Comparison of ENCODE assay signal across 8 mouse cellular contexts in genomic region chr9:32271896-32272444, GRCm38 (mm10).
A peak's percentile ranks its signal among the peaks of the same experiment; 100 is the strongest.
DNase-seq lines count a peak whose midpoint lies in the region; ATAC-seq and TF ChIP-seq lines count a peak whose summit lies in the region.

No protein-coding gene starts in this region.

- H3K9ac ChIP-seq in hindbrain, embryonic 13.5 days: no peak overlapping the region

- no peak for TF ChIP-seq POLR2A in bone marrow macrophage, adult 2 months (IDR thresholded peaks at IDR 0.05; ENCODE audit: borderline replicate concordance, low read depth, low read length)

- H3K4me2 ChIP-seq in hindbrain, embryonic 13.5 days: no peak overlapping the region

- H3K4me1 ChIP-seq in bone marrow macrophage, adult 2 months (ENCODE audit: control insufficient read depth, insufficient read depth, low read length): no peaks in the 10 kb centered on the region
- no peaks in the 10 kb centered on the region for H3K4me1 ChIP-seq in forebrain, embryonic 10.5 days
- H3K4me1 ChIP-seq in hindbrain, embryonic 13.5 days (replicated peaks): no peaks in the 10 kb centered on the region

- H3K27ac ChIP-seq in bone marrow macrophage, adult 2 months (ENCODE audit: insufficient read depth, low read depth, low read length): no peak overlapping the region
- no peak overlapping the region for H3K27ac ChIP-seq in forebrain, embryonic 10.5 days
- H3K27ac ChIP-seq in hindbrain, embryonic 13.5 days: no peak overlapping the region

- peak; percentile 13 for DNase-seq in MN1 (ENCODE audit: low spot score)
- peak; percentile 65 for DNase-seq in forebrain, embryonic 10.5 days (ENCODE audit: extremely low spot score, low spot score)
- DNase-seq in layer of hippocampus, postnatal 14 days (ENCODE audit: low spot score in 2 of 2): peak; percentile 64 to 88
- peak; percentile 57 for DNase-seq in right cerebral cortex, postnatal 14 days

- WGBS in forebrain, embryonic 10.5 days: 12% methylated on average over 5 of the region's 5 CpGs
- WGBS in hindbrain, embryonic 13.5 days: 17% methylated on average over 5 of the region's 5 CpGs

- no peak overlapping the region for H3K4me3 ChIP-seq in bone marrow macrophage, adult 2 months (ENCODE audit: insufficient read depth, low read length)
- H3K4me3 ChIP-seq in forebrain, embryonic 10.5 days: no peak overlapping the region
- H3K4me3 ChIP-seq in hindbrain, embryonic 13.5 days: no peak overlapping the region

- TF ChIP-seq CTCF in bone marrow macrophage, adult 2 months (IDR thresholded peaks at IDR 0.05; ENCODE audit: low read depth, low read length): peak; percentile 19; the same call in 1 of the 2 replicates

- no peaks in the 10 kb centered on the region for H3K36me3 ChIP-seq in forebrain, embryonic 10.5 days (replicated peaks)
- H3K36me3 ChIP-seq in hindbrain, embryonic 13.5 days: no peaks in the 10 kb centered on the region

- peaks cover 14% of the 10 kb centered on the region for H3K27me3 ChIP-seq in forebrain, embryonic 10.5 days (ENCODE audit: poor library complexity, severe bottlenecking)
- peaks cover 16% of the 10 kb centered on the region; the same call in 1 of the 2 replicates for H3K27me3 ChIP-seq in hindbrain, embryonic 13.5 days

- no peaks in the 10 kb centered on the region for H3K9me3 ChIP-seq in forebrain, embryonic 10.5 days
- no peaks in the 10 kb centered on the region for H3K9me3 ChIP-seq in hindbrain, embryonic 13.5 days

- ATAC-seq in hindbrain, embryonic 13.5 days (ENCODE audit: low FRiP score): peak; percentile 71
- peak; percentile 95 for ATAC-seq in megakaryocyte progenitor cell, adult 5-6 weeks (replicated peaks; ENCODE audit: poor library complexity)
- no peak for ATAC-seq in inflammation-experienced regulatory T-cells, adult 6 months

Comparison
In these comparisons a context has a peak if more than half of its experiments do, and no peak if none do; other contexts are left out.
1. DNase-seq: peak in every context shown above with its lines; median percentile 76 in layer of hippocampus, postnatal 14 days; 65 in forebrain, embryonic 10.5 days; 57 in right cerebral cortex, postnatal 14 days; 13 in MN1.